Mouse (Mus musculus) B cell, adult 2 months (primary cell): ENCODE measurements at regions not wholly inside any gene's neighbourhood (a gene's known extent, or its start where the extent isn't known, plus 50 kb on each side); places are given as distances from the start of the nearest gene placed in this dataset.

Experiments
- DNase-seq, 2 experiments: peaks; one replicate each; pipeline ENCODE4 v3.0.0; 2022

- DNase-seq, result no peak
Observed at GRCm38 (mm10) chr10:117431086-117431619, 51.3 kb upstream of the Cpsf6 start.

GRCm38 (mm10) chr10:117430224-117430884 lies 50.5 kb upstream of the Cpsf6 start:
- DNase-seq, result no peak

GRCm38 (mm10) chr10:117429459-117430183 lies 49.8 kb upstream of the Cpsf6 start:
- no peak for DNase-seq
